In the genomic region with DNA sequence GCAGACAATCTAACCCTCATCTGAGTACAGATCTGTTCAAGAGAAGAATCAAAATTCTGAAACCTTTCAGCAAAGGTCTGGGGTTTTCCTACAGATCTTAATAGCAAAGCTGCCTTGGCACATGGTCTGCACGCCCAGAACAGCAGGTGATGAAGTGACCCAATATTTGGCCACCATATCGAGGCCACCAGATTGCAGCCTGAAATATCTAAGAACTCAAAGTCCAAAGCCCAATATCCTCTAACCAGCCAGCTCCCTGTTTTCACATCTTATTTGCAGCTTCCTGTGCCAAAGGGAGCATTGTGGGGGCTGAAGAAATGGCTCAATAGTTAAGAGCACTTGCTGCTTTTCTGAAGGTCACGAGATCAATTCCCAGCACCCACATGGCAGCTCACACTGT, we compare ENCODE assay signal across 23 mouse cellular contexts. TPM values are rescaled to one million over a fixed set of nuclear protein-coding genes. Genes with fewer than 3 reads are reported as not detected.
DNase-seq lines count a peak whose midpoint lies in the region; ATAC-seq and TF ChIP-seq lines count a peak whose summit lies in the region.
"Had no signal": no experiment of that assay in that cellular context is flagged by ENCODE, and none has a peak within 500 bp of the region (broad histone marks: within the 10 kb centered on the region; RNA-seq: fewer than 3 reads in every experiment).

No protein-coding gene starts in this region.

- H3K27me3 ChIP-seq in midbrain, postnatal 0 days (ENCODE audit: insufficient read depth, low read length), result no peaks in the 10 kb centered on the region
- H3K27me3 ChIP-seq: CH12.LX; embryonic facial prominence, embryonic 13.5 days; forebrain, embryonic 13.5 days; heart, embryonic 15.5 days; hindbrain, embryonic 13.5 days had no signal

- H3K27ac ChIP-seq in midbrain, postnatal 0 days (ENCODE audit: low read depth, low read length), result no peak overlapping the region
- H3K27ac ChIP-seq: embryonic facial prominence, embryonic 13.5 days; forebrain, embryonic 13.5 days; heart, adult 2 months; heart, embryonic 15.5 days; hindbrain, embryonic 13.5 days; hindbrain, postnatal 0 days had no signal

- ATAC-seq in midbrain, postnatal 0 days (ENCODE audit: low FRiP score), result no peak
- no peak for ATAC-seq in megakaryocyte-erythroid progenitor cell, adult 5-6 weeks (replicated peaks; ENCODE audit: low FRiP score, low TSS enrichment, poor library complexity, severe bottlenecking)
- ATAC-seq: forebrain, embryonic 13.5 days; forebrain, postnatal 0 days; hindbrain, postnatal 0 days had no signal

- H3K9ac ChIP-seq in midbrain, postnatal 0 days (replicated peaks; ENCODE audit: low read length, poor library complexity, severe bottlenecking), result no peak overlapping the region
- H3K9ac ChIP-seq: embryonic facial prominence, embryonic 13.5 days; forebrain, embryonic 13.5 days; forebrain, postnatal 0 days; heart, embryonic 15.5 days; hindbrain, embryonic 13.5 days had no signal

- peak; percentile 6 for DNase-seq in ES-CJ7 (ENCODE audit: low read depth, low spot score)
- peak; percentile 57 for DNase-seq in cerebellum, adult 11 months
- peak; percentile 58 for DNase-seq in cerebellum, adult 8-10 months
- DNase-seq in cerebellum, postnatal 14 days, result peak; percentile 22 to 44
- no peak for DNase-seq in midbrain, postnatal 0 days (ENCODE audit: low spot score)
- DNase-seq in left cerebral cortex, adult 18-20 months (ENCODE audit: low spot score in 2 of 2), result no peak
- DNase-seq in urinary bladder, postnatal 25 days (ENCODE audit: low spot score), result no peak
- DNase-seq: adrenal gland, adult 8-10 months; adrenal gland, postnatal 36 days; forebrain, postnatal 0 days; gastrocnemius, postnatal 14 days; heart, adult 2 months; heart, postnatal 14 days; kidney, adult 11 months had no signal

- H3K9me3 ChIP-seq in midbrain, postnatal 0 days (ENCODE audit: low read length), result no peaks in the 10 kb centered on the region
- H3K9me3 ChIP-seq: embryonic facial prominence, embryonic 13.5 days; forebrain, embryonic 13.5 days; heart, embryonic 15.5 days; hindbrain, embryonic 13.5 days had no signal

- WGBS in midbrain, postnatal 0 days, result 84% methylated on average over 3 of the region's 3 CpGs

- H3K36me3 ChIP-seq in midbrain, postnatal 0 days (ENCODE audit: insufficient read depth, low read length), result no peaks in the 10 kb centered on the region
- H3K36me3 ChIP-seq: embryonic facial prominence, embryonic 13.5 days; heart, embryonic 15.5 days; hindbrain, embryonic 13.5 days had no signal

- TF ChIP-seq CTCF in midbrain, postnatal 0 days (IDR thresholded peaks at IDR 0.05), result no peak

- H3K4me2 ChIP-seq in midbrain, postnatal 0 days (ENCODE audit: low read depth, low read length, poor library complexity, severe bottlenecking), result no peak overlapping the region
- H3K4me2 ChIP-seq: embryonic facial prominence, embryonic 13.5 days; forebrain, embryonic 13.5 days; heart, embryonic 11.5 days; heart, embryonic 15.5 days; hindbrain, embryonic 13.5 days had no signal

- no peak overlapping the region for H3K4me3 ChIP-seq in midbrain, postnatal 0 days (ENCODE audit: low read depth, low read length)
- H3K4me3 ChIP-seq: embryonic facial prominence, embryonic 13.5 days; forebrain, embryonic 13.5 days; heart, adult 2 months; heart, embryonic 15.5 days; hindbrain, embryonic 13.5 days had no signal

- H3K4me1 ChIP-seq in midbrain, postnatal 0 days (ENCODE audit: insufficient read depth, low read length), result no peaks in the 10 kb centered on the region
- H3K4me1 ChIP-seq: embryonic facial prominence, embryonic 13.5 days; forebrain, embryonic 13.5 days; heart, embryonic 15.5 days; hindbrain, embryonic 13.5 days had no signal

RNA-seq across cellular contexts. Expression of a gene that starts 52.8 kb away (rescaled TPM):
- total RNA-seq in midbrain, postnatal 0 days (2014; rRNA removed), result 40.5 and 42.8 TPM in 2 replicates
- polyA plus RNA-seq in midbrain, postnatal 0 days (2015; fragmentation: Nextera tagmentation; extraction: Ambion mirVana), result 48.1 and 50.3 TPM in 2 replicates
- 100 to 1,000 TPM; 105 to 116 TPM for total RNA-seq in left cerebral cortex, adult 18-20 months (2021)
- total RNA-seq in megakaryocyte-erythroid progenitor cell, adult 5-6 weeks (2014; fragmentation: Nextera tagmentation), result not detected in 2 replicates
- not detected in 2 replicates for total RNA-seq in megakaryocyte-erythroid progenitor cell, adult 5-6 weeks (2017)
- total RNA-seq: hematopoietic stem cell, adult 5-6 weeks had no signal

Comparison
In these comparisons a context has a peak if more than half of its experiments do, and no peak if none do; other contexts are left out.
1. DNase-seq: peak in ES-CJ7 (single experiment), cerebellum, adult 11 months (single experiment), cerebellum, adult 8-10 months (single experiment) and cerebellum, postnatal 14 days (2 of 2); none in midbrain, postnatal 0 days (single experiment), left cerebral cortex, adult 18-20 months (0 of 2) and urinary bladder, postnatal 25 days (single experiment).
2. RNA of a gene that starts 52.8 kb away (total RNA-seq): 105 to 116 TPM in left cerebral cortex, adult 18-20 months and 40.5 to 42.8 TPM in midbrain, postnatal 0 days; not detected in megakaryocyte-erythroid progenitor cell, adult 5-6 weeks; every median in the first group is over 10 times any median in the second.